Mouse (Mus musculus) gastrocnemius, postnatal 10 days (tissue): ENCODE data around the gene Cpne8. TPM values are rescaled to one million over a fixed set of nuclear protein-coding genes. Genes with fewer than 3 reads are reported as not detected.
"Not testable (repeated sequence)": the region's sequence is repeated elsewhere in the genome, so short reads cannot be mapped to it uniquely, and the experiment has no call there.

Experiments used
- DNase-seq: peaks from one replicate; pipeline ENCODE4 v3.0.0; 2021; ENCODE audit warnings: mixed read lengths
- total RNA-seq, 2 experiments: library from RNA; stranded (reverse); gene quantifications; 2 replicates each; pipeline ENCODE4 v1.2.3; 2021

Gene Cpne8
- total RNA-seq, 2 experiments from 2014 or later = 4.2 to 4.6 TPM

DNA sequence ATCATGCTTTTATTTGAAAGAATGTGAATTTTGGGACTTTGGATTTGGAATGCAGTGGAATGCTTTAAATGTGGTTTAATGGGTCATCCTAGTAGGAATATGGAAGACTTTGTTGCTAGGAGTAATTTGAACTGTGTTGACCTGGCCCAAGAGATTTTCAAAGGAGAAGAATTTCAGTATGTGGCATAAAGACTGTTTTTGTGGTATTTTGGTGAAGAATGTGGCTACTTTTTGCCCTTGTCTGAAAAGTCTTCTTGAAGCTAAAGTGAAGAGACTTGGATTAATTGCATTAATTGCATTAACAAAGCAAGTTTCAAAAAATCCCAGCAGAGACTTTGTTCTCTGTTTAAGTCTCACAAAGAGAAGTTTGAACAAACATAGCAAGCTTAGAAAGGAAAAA lies 208.7 kb downstream of the Cpne8 start:
- not testable (repeated sequence) for DNase-seq

- DNase-seq = no peak
These were observed 216.0 kb downstream of the Cpne8 start for GRCm38 (mm10) chr15:90463281-90463680.

GRCm38 (mm10) chr15:90446076-90446475 lies 233.2 kb downstream of the Cpne8 start:
- DNase-seq = no peak
